Mouse (Mus musculus) lung, embryonic 14.5 days (tissue): ENCODE results near the gene Emg1. TPM values are rescaled to one million over a fixed set of nuclear protein-coding genes. Genes with fewer than 3 reads are reported as not detected.

Source experiments
- ATAC-seq: fragments of 200-750 bp; cut with Nextera tagmentation; 2 replicates; pipeline ENCODE4 v1.8.0; 2017; ENCODE audit warnings: mild to moderate bottlenecking, moderate TSS enrichment, moderate library complexity; ENCODE audit not compliant: insufficient read depth
- DNase-seq: peaks from one replicate; pipeline ENCODE4 v3.0.0-alpha.2; 2015
- H3K27ac ChIP-seq: fragments of 300-500 bp; sonication (generic); 2 replicates; pipeline ENCODE4 v1.5.1; 2014; ENCODE audit warnings: low read depth, mild to moderate bottlenecking, moderate library complexity
- H3K27me3 ChIP-seq: fragments of 300-500 bp; sonication (generic); 2 replicates; pipeline ENCODE4 v1.6.1; 2014; ENCODE audit warnings: low read length, control low read depth; ENCODE audit not compliant: insufficient read depth
- H3K36me3 ChIP-seq: fragments of 300-500 bp; sonication (generic); 2 replicates; pipeline ENCODE4 v1.6.1; 2014; ENCODE audit warnings: control low read depth; ENCODE audit not compliant: insufficient read depth
- H3K4me1 ChIP-seq: fragments of 300-500 bp; sonication (generic); 2 replicates; pipeline ENCODE4 v1.6.1; 2014; ENCODE audit warnings: antibody characterized with exemption, control low read depth; ENCODE audit not compliant: insufficient read depth
- H3K4me2 ChIP-seq: fragments of 300-500 bp; sonication (generic); 2 replicates; pipeline ENCODE4 v1.6.1; 2014; ENCODE audit warnings: mild to moderate bottlenecking
- H3K4me3 ChIP-seq: fragments of 300-500 bp; sonication (generic); 2 replicates; pipeline ENCODE4 v1.5.1; 2014; ENCODE audit warnings: low read depth, low read length
- H3K9ac ChIP-seq: fragments of 300-500 bp; sonication (generic); 2 replicates; pipeline ENCODE4 v1.6.1; 2014
- H3K9me3 ChIP-seq: fragments of 300-500 bp; sonication (generic); 2 replicates; pipeline ENCODE4 v1.6.1; 2016; ENCODE audit warnings: low read depth, low read length, control low read depth
- CTCF ChIP-seq: IDR thresholded peaks from 2 replicates; pipeline ENCODE4 v1.5.1; 2016; ENCODE audit warnings: antibody characterized with exemption, low read depth
- WGBS: fragments of 180-500 bp; shearing (Covaris S2); extraction: QIAGEN DNeasy Blood & Tissue Kit; methylation state at CpG from one replicate; pipeline ENCODE4 v1.1.7; 2014; 5-methylcytosine and 5-hydroxymethylcytosine counted together
- microRNA counts: library from miRNA; unstranded; fragments of <30 nt; microRNA quantifications from one replicate; lab custom pipeline; 2016
- microRNA-seq: library from miRNA; unstranded; fragments of <30 nt; microRNA quantifications from one replicate; pipeline ENCODE4, GENCODE M21; 2016; ENCODE audit warnings: borderline number of aligned reads
- polyA plus RNA-seq: library from polyadenylated mRNA; unstranded; fragments of >200 nt; fragmentation: Nextera tagmentation; extraction: Ambion mirVana; gene quantifications from 2 replicates; pipeline ENCODE4 v1.2.1, GENCODE M21; 2014

Emg1 gene
- polyA plus RNA-seq, 1 experiment from 2014 or later: 228 TPM

GRCm38 (mm10) chr6:124664256-124664655, 47.7 kb downstream of the Emg1 start:
- peak overlapping the region; percentile 76 for H3K4me2 ChIP-seq
- TF ChIP-seq CTCF: no peak
- peak overlapping the region; percentile 58; the same call in 1 of the 2 replicates for H3K4me3 ChIP-seq
- no peaks in the 10 kb centered on the region for H3K36me3 ChIP-seq
- no peak for ATAC-seq
- H3K9me3 ChIP-seq: no peaks in the 10 kb centered on the region
- no peaks in the 10 kb centered on the region for H3K27me3 ChIP-seq
- DNase-seq: no peak
- no peaks in the 10 kb centered on the region for H3K4me1 ChIP-seq
- no peak overlapping the region for H3K9ac ChIP-seq
- H3K27ac ChIP-seq: no peak overlapping the region
- 76% methylated on average over 7 of the region's 7 CpGs for WGBS

- H3K36me3 ChIP-seq: no peaks in the 10 kb centered on the region
- no peaks in the 10 kb centered on the region for H3K4me1 ChIP-seq
- H3K9ac ChIP-seq: peak overlapping the region; percentile 61
- no peaks in the 10 kb centered on the region for H3K27me3 ChIP-seq
- no peak overlapping the region for H3K27ac ChIP-seq
- peak; percentile 14 for DNase-seq
- H3K4me2 ChIP-seq: peak overlapping the region; percentile 76
- no peak for ATAC-seq
- WGBS: 13% methylated on average over 13 of the region's 13 CpGs
- H3K4me3 ChIP-seq: peak overlapping the region; percentile 58
- H3K9me3 ChIP-seq: no peaks in the 10 kb centered on the region
- TF ChIP-seq CTCF: no peak
Measured at GRCm38 (mm10) chr6:124663424-124663795, 48.6 kb downstream of the Emg1 start.

- no peaks in the 10 kb centered on the region for H3K27me3 ChIP-seq
- DNase-seq (peak; percentile 98), ATAC-seq (peak; percentile 97)
- H3K4me1 ChIP-seq: no peaks in the 10 kb centered on the region
- under 1% methylated on average over 75 of the region's 87 CpGs for WGBS
- peak within 1 kb of the TSS; percentile 61 for H3K9ac ChIP-seq
- H3K36me3 ChIP-seq: no peaks in the 10 kb centered on the region
- H3K4me3 ChIP-seq: peak within 1 kb of the TSS; percentile 58
- TF ChIP-seq CTCF: peak; percentile 78
- peak within 1 kb of the TSS; percentile 80 for H3K27ac ChIP-seq
- H3K9me3 ChIP-seq: no peaks in the 10 kb centered on the region
- H3K4me2 ChIP-seq: peak within 1 kb of the TSS; percentile 76
Measured at GRCm38 (mm10) chr6:124662477-124663423, 49.2 kb downstream of the Emg1 start, which contains the start of gene Lpcat3. Gene Lpcat3 (plus strand): TSS chr6:124663027.

- WGBS: 27% methylated on average over 6 of the region's 6 CpGs
- Histone ChIP-seq H3K27me3 (no peaks in the 10 kb centered on the region), H3K9ac (peak overlapping the region; percentile 53), H3K4me1 (no peaks in the 10 kb centered on the region), H3K4me2 (peak overlapping the region; percentile 76), H3K9me3 (no peaks in the 10 kb centered on the region), H3K4me3 (peak overlapping the region; percentile 58), H3K36me3 (no peaks in the 10 kb centered on the region), H3K27ac (peak overlapping the region; percentile 80)
- TF ChIP-seq CTCF: no peak
- ATAC-seq: no peak
- DNase-seq: no peak
Measured at GRCm38 (mm10) chr6:124661995-124662394, 50.0 kb downstream of the Emg1 start.

- WGBS: 90% methylated on average over 4 of the region's 4 CpGs
Measured at GRCm38 (mm10) chr6:124661156-124661806, 50.7 kb downstream of the Emg1 start.

GRCm38 (mm10) chr6:124658067-124658466, 53.9 kb downstream of the Emg1 start:
- Histone ChIP-seq H3K27me3 (no peaks in the 10 kb centered on the region), H3K4me2 (no peak overlapping the region), H3K9ac (no peak overlapping the region), H3K4me1 (no peaks in the 10 kb centered on the region), H3K36me3 (no peaks in the 10 kb centered on the region), H3K9me3 (0 out of 2 replicates have a peak, but pooled peaks cover 4% of the 10 kb centered on the region), H3K4me3 (no peak overlapping the region), H3K27ac (no peak overlapping the region)
- 60% methylated on average over 2 of the region's 2 CpGs for WGBS
- ATAC-seq (no peak), DNase-seq (no peak)
- no peak for TF ChIP-seq CTCF

More at GRCm38 (mm10) chr6:124661156-124661806, 50.7 kb downstream of the Emg1 start:
- no peak for TF ChIP-seq CTCF
- no peak for DNase-seq
- Histone ChIP-seq H3K9me3 (no peaks in the 10 kb centered on the region), H3K4me3 (no peak overlapping the region), H3K4me2 (no peak overlapping the region), H3K27ac (no peak overlapping the region), H3K27me3 (no peaks in the 10 kb centered on the region), H3K4me1 (no peaks in the 10 kb centered on the region), H3K36me3 (no peaks in the 10 kb centered on the region), H3K9ac (no peak overlapping the region)
- ATAC-seq: no peak

- no peaks in the 10 kb centered on the region for H3K36me3 ChIP-seq
- no peaks in the 10 kb centered on the region for H3K27me3 ChIP-seq
- no peaks in the 10 kb centered on the region for H3K4me1 ChIP-seq
- 20% methylated on average over 6 of the region's 6 CpGs for WGBS
- H3K9ac ChIP-seq: no peak overlapping the region
- no peak for TF ChIP-seq CTCF
- H3K9me3 ChIP-seq: 0 out of 2 replicates have a peak, but pooled peaks cover 4% of the 10 kb centered on the region
- H3K4me2 ChIP-seq: no peak overlapping the region
- ATAC-seq (no peak), DNase-seq (no peak)
- H3K4me3 ChIP-seq: no peak overlapping the region
- H3K27ac ChIP-seq: no peak overlapping the region
Measured at GRCm38 (mm10) chr6:124655893-124656292, 56.1 kb downstream of the Emg1 start.

MicroRNA genes within 50 kb of the gene (microRNA counts, 519-probe panel; counts per million panel counts)
- 3,107 counts per million, percentile 60 among the panel's probes with 10 or more counts for microRNA mmu-miR-141 (lab: Ali Mortazavi, UCI)
- 4,303 counts per million, percentile 88 among the panel's probes with 10 or more counts for microRNA mmu-miR-200c (lab: Ali Mortazavi, UCI)

Small RNAs within 50 kb of the gene (microRNA-seq; reads per million reads assigned to microRNA genes)
- gene Mir141 (1,903 reads per million, percentile 79 among the genes with 10 or more reads in this experiment), gene Mir200c (12,426 reads per million, percentile 95 among the genes with 10 or more reads in this experiment)

Other genes with a start within 250 kb of the Emg1 start
- gene Clstn3, start 247.4 kb downstream of the Emg1 start, polyA plus RNA-seq: 1.9 and 2.0 TPM in 2 replicates
- gene C1rl, start 219.1 kb downstream of the Emg1 start, polyA plus RNA-seq: 0.66 and 0.78 TPM in 2 replicates
- 1.9 TPM in 2 replicates for gene C1ra, start 199.8 kb downstream of the Emg1 start, polyA plus RNA-seq
- gene C1s1, start 169.8 kb downstream of the Emg1 start, polyA plus RNA-seq: 0.64 and 1.2 TPM in 2 replicates
- not detected in 2 replicates for gene C1rb, start 141.9 kb downstream of the Emg1 start, polyA plus RNA-seq
- gene C1s2, start 76.1 kb downstream of the Emg1 start, polyA plus RNA-seq: not detected in 2 replicates
- gene Lpcat3, start 49.2 kb downstream of the Emg1 start, polyA plus RNA-seq: 50.3 and 53.1 TPM in 2 replicates
- 354 and 377 TPM in 2 replicates for gene Phb2, start 158 bp upstream of the Emg1 start, polyA plus RNA-seq
- 12.1 and 12.6 TPM in 2 replicates for gene Ptpn6, start 26.5 kb upstream of the Emg1 start, polyA plus RNA-seq
- 429 and 440 TPM in 2 replicates for gene Grcc10, start 29.2 kb upstream of the Emg1 start, polyA plus RNA-seq
- gene Gm45234, start 43.8 kb upstream of the Emg1 start, polyA plus RNA-seq: not detected in 2 replicates
- 13.1 and 15.1 TPM in 2 replicates for gene Atn1, start 44.3 kb upstream of the Emg1 start, polyA plus RNA-seq
- 2.2 and 4.1 TPM in 2 replicates for gene Eno2, start 57.5 kb upstream of the Emg1 start, polyA plus RNA-seq
- 0.17 and 0.58 TPM in 2 replicates for gene Lrrc23, start 67.5 kb upstream of the Emg1 start, polyA plus RNA-seq
- gene Spsb2, start 96.5 kb upstream of the Emg1 start, polyA plus RNA-seq: 6.8 and 6.9 TPM in 2 replicates
- gene Tpi1, start 102.1 kb upstream of the Emg1 start, polyA plus RNA-seq: 701 and 718 TPM in 2 replicates
- gene Usp5, start 117.3 kb upstream of the Emg1 start, polyA plus RNA-seq: 143 TPM in 2 replicates
- 204 and 206 TPM in 2 replicates for gene Cdca3, start 117.4 kb upstream of the Emg1 start, polyA plus RNA-seq
- gene Gnb3, start 128.1 kb upstream of the Emg1 start, polyA plus RNA-seq: 0.24 and 0.68 TPM in 2 replicates
- gene P3h3, start 145.6 kb upstream of the Emg1 start, polyA plus RNA-seq: 29.5 and 34.3 TPM in 2 replicates
- 0.08 and 0.30 TPM in 2 replicates for gene Gpr162, start 151.8 kb upstream of the Emg1 start, polyA plus RNA-seq
- 0.11 TPM in 1 of 2 replicates, not detected in the other for gene Cd4, start 176.0 kb upstream of the Emg1 start, polyA plus RNA-seq
- 1.4 and 2.2 TPM in 2 replicates for gene Lag3, start 199.5 kb upstream of the Emg1 start, polyA plus RNA-seq
- 377 and 442 TPM in 2 replicates for gene Ptms, start 207.9 kb upstream of the Emg1 start, polyA plus RNA-seq
- gene Mlf2, start 219.2 kb upstream of the Emg1 start, polyA plus RNA-seq: 390 and 401 TPM in 2 replicates